Mouse (Mus musculus) forebrain, embryonic 12.5 days (tissue): ENCODE results near the gene Slc41a1. TPM values are rescaled to one million over a fixed set of nuclear protein-coding genes. Genes with fewer than 3 reads are reported as not detected.

Experiments
- ATAC-seq: fragments of 200-750 bp; cut with Nextera tagmentation; 2 replicates; pipeline ENCODE4 v1.8.0; 2017; ENCODE audit warnings: moderate TSS enrichment; ENCODE audit not compliant: low FRiP score
- H3K27ac ChIP-seq: fragments of 300-500 bp; sonication (generic); 2 replicates; pipeline ENCODE4 v1.5.1; 2016; ENCODE audit warnings: mild to moderate bottlenecking
- H3K27me3 ChIP-seq: fragments of 300-500 bp; sonication (generic); 2 replicates; pipeline ENCODE4 v1.6.1; 2016; ENCODE audit warnings: mild to moderate bottlenecking
- H3K36me3 ChIP-seq: fragments of 300-500 bp; sonication (generic); replicated peaks from 2 replicates; pipeline ENCODE4 v1.6.1; 2016; ENCODE audit warnings: mild to moderate bottlenecking
- H3K4me1 ChIP-seq: fragments of 300-500 bp; sonication (generic); 2 replicates; pipeline ENCODE4 v1.6.1; 2016
- H3K4me2 ChIP-seq: fragments of 300-500 bp; sonication (generic); 2 replicates; pipeline ENCODE4 v1.6.1; 2016; ENCODE audit warnings: mild to moderate bottlenecking, moderate library complexity
- H3K4me3 ChIP-seq: fragments of 300-500 bp; sonication (generic); replicated peaks from 2 replicates; pipeline ENCODE4 v1.5.1; 2016; ENCODE audit warnings: mild to moderate bottlenecking
- H3K9ac ChIP-seq: fragments of 300-500 bp; sonication (generic); 2 replicates; pipeline ENCODE4 v1.6.1; 2016; ENCODE audit warnings: mild to moderate bottlenecking
- H3K9me3 ChIP-seq: fragments of 300-500 bp; sonication (generic); 2 replicates; pipeline ENCODE4 v1.6.1; 2016
- WGBS: fragments of 180-500 bp; shearing (Covaris S2); methylation state at CpG from one replicate; pipeline ENCODE4 v1.1.7; 2016; 5-methylcytosine and 5-hydroxymethylcytosine counted together
- polyA plus RNA-seq: library from polyadenylated mRNA; unstranded; fragments of >200 nt; fragmentation: Nextera tagmentation; extraction: Ambion mirVana; gene quantifications from 2 replicates; pipeline ENCODE4 v1.2.1, GENCODE M21; 2016

Slc41a1 gene
- polyA plus RNA-seq, 1 experiment from 2014 or later: 10.2 TPM

DNA sequence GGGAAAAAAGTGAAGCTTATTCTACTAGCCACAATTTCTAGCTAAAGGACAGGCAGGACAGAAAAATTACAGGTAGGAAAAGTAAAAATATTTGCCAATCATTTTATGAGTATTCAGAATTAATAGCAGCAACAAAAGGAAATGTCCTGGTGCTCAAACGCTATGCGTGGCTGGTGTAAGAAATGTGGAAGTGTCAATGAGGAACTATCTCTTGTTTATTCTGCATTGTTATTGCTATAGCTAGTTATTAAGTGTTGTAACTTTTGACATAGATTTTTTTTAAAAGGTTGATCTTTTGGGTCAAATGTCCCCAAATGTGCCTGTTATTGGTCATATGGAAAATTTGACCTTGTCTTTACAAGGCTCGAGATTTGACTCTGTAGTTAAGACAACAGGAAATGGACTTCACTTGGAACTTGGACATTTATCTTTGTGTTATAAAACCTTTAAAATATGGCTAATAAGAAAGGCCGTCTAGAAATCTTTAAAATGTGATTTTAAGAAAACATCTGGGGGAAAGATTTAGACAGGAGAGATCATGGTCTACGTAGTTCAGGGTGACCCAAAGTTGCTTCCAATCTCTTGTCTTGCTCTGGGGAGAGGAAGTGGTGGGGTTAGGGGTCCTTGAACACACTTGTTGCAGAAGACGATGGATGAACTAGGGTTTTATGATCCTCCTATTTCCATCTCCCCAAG is 39.2 kb downstream of the Slc41a1 start:
- no peak overlapping the region for H3K27ac ChIP-seq
- peaks cover 5% of the 10 kb centered on the region; the same call in 1 of the 2 replicates for H3K27me3 ChIP-seq
- peaks cover 7% of the 10 kb centered on the region; the same call in 1 of the 2 replicates for H3K4me1 ChIP-seq
- whole genome bisulfite sequencing: 79% methylated on average over 6 of the region's 6 CpGs
- H3K9ac ChIP-seq: no peak overlapping the region
- peak overlapping the region; percentile 79; the same call in 1 of the 2 replicates for H3K4me2 ChIP-seq
- no peaks in the 10 kb centered on the region for H3K36me3 ChIP-seq
- peak overlapping the region; percentile 61; the same call in 1 of the 2 replicates for H3K4me3 ChIP-seq
- H3K9me3 ChIP-seq: no peaks in the 10 kb centered on the region
- ATAC-seq: peak; percentile 49; the same call in 1 of the 2 replicates

DNA sequence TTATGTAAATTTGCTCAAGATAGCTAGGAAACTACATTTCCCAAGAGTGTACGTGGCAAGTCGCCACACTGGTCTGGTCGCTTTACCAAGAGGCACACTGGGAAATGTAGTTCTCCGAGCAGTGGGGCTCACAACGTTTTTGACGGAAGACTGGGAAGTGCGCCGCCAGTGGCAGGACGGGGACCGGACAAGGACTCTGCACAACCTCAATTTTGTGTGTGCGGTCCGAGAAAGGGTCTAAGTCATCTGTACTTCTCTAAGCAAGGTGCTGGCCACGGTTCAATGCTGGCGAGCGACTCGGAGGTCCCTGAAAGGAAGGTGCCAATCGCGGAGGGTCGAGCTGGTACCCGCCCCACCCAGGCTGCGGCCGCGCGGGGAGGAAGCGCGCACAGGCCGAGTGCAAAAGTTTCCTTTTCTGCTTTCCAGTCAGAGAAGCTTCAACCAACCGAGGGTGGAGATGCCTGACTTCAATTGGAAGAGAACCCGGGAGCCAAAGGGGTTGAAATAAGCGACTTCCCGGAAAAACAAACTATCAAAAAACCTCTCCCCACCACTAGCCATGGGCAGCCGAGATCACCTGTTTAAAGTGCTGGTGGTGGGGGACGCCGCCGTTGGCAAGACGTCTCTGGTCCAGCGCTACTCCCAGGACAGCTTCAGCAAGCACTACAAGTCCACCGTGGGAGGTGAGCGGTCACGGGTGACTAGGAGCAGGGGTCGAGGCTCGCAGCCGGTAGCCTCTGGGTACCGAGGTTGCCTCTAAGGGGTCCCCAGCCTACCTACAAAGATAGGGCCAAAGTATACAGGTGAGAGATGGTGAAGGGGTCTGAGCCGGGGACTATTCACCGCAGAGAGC is 40.0 kb downstream of the Slc41a1 start, which contains the start of gene Rab29:
Gene Rab29 (plus strand): TSS at position 132 of the 853 bp plus-strand sequence.
- peak within 1 kb of the TSS; percentile 79 for H3K4me2 ChIP-seq
- H3K9me3 ChIP-seq: no peaks in the 10 kb centered on the region
- H3K4me1 ChIP-seq: peaks cover 7% of the 10 kb centered on the region; the same call in 1 of the 2 replicates
- peaks cover 5% of the 10 kb centered on the region; the same call in 1 of the 2 replicates for H3K27me3 ChIP-seq
- peak within 1 kb of the TSS; percentile 50 for H3K9ac ChIP-seq
- H3K4me3 ChIP-seq: peak within 1 kb of the TSS; percentile 61
- no peak within 1 kb of the TSS for H3K27ac ChIP-seq
- H3K36me3 ChIP-seq: no peaks in the 10 kb centered on the region
- 1% methylated on average over 46 of the region's 46 CpGs for WGBS
- ATAC-seq: peak; percentile 96

DNA sequence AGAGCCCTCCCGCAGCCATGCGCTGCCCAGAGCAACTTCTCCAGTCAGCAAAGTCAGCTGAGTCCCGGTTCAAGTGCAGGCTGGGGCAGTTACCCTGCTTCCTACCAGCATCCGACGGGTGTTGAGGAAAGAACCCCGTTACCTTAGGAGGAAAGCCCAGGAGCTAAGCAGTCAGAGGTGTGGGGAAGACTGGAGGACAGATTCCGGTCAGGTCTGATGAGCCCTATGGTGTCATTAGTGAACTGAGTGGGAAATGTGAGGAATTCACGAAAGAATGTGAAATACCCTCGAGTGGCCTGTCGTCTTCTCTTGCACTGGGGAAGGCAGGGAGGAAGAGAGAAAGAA is 40.6 kb downstream of the Slc41a1 start:
- Histone ChIP-seq H3K4me2 (peak overlapping the region; percentile 79), H3K4me3 (peak overlapping the region; percentile 61), H3K27me3 (peaks cover 5% of the 10 kb centered on the region; the same call in 1 of the 2 replicates), H3K9ac (peak overlapping the region; percentile 50; the same call in 1 of the 2 replicates), H3K9me3 (no peaks in the 10 kb centered on the region), H3K27ac (no peak overlapping the region), H3K4me1 (peaks cover 7% of the 10 kb centered on the region; the same call in 1 of the 2 replicates), H3K36me3 (no peaks in the 10 kb centered on the region)
- no peak for ATAC-seq
- WGBS: 37% methylated on average over 10 of the region's 10 CpGs

DNA sequence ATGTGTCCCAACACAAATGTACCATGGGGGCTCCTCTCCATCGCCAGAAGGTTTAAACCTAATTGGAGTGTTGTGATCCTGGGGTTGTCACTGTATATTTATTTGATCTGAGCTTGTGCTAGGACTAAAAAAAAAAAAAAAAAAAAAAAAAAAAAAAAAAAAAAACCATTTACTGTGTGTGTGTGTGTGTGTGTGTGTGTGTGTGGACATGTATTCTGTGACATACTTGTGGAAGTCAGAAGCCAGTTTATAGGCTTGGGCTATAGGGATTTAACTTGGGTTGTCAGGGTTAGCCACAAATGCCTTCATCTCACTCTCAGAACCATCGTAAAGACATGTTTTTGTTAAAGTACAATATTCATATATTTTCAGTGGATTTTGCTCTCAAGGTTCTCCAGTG is 42.3 kb downstream of the Slc41a1 start:
- Histone ChIP-seq H3K4me1 (peaks cover 7% of the 10 kb centered on the region; the same call in 1 of the 2 replicates), H3K9me3 (no peaks in the 10 kb centered on the region), H3K9ac (no peak overlapping the region), H3K4me3 (no peak overlapping the region), H3K4me2 (no peak overlapping the region), H3K27ac (no peak overlapping the region), H3K36me3 (no peaks in the 10 kb centered on the region), H3K27me3 (peaks cover 5% of the 10 kb centered on the region; the same call in 1 of the 2 replicates)
- no peak for ATAC-seq
- WGBS: 94% methylated on average over 2 of the region's 2 CpGs

DNA sequence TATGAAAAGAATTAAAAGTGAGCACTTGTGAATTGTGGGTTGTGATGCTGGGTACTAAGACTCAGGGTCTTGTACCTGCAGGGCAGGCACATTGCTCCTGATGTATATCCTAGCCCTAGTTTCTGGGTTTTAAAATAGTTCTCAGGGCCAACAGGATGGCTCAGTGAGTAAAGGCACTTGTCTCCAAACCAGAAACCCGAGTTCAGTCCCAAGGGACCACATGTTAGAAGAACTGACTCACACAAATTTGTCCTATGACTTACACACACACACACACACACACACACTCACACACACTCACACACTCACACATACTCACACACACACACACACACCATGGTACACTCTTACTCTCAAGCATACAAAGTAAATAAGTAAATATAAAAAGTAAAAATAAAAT is 45.6 kb downstream of the Slc41a1 start:
- no peak overlapping the region for H3K4me3 ChIP-seq
- no peaks in the 10 kb centered on the region for H3K9me3 ChIP-seq
- H3K4me1 ChIP-seq: peaks cover 2% of the 10 kb centered on the region; the same call in 1 of the 2 replicates
- ATAC-seq: no peak
- 63% methylated on average over 1 of the region's 1 CpGs for WGBS
- H3K9ac ChIP-seq: no peak overlapping the region
- no peak overlapping the region for H3K27ac ChIP-seq
- H3K36me3 ChIP-seq: no peaks in the 10 kb centered on the region
- H3K4me2 ChIP-seq: no peak overlapping the region
- H3K27me3 ChIP-seq: peaks cover 1% of the 10 kb centered on the region; the same call in 1 of the 2 replicates

DNA sequence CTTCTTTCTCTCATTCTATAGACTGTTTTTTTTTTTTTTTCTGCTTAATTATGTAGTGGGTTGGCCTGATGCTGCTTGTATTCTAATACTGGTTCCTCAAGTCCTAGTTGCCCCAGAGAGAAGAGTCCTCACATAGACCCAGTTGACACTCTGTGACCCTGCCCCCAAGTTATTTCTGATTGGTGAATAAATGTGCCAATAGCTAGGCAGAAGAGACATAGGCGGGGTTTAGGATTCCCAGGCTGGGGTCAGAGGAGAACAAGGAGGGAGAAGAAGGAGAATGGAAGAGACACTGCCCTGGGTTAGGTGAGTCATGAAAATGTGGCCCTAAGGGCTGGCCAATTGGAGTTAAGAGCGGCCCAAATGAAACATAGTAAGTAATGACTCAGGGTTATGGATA is 52.5 kb downstream of the Slc41a1 start:
- ATAC-seq: no peak
- H3K9ac ChIP-seq: no peak overlapping the region
- H3K4me2 ChIP-seq: no peak overlapping the region

DNA sequence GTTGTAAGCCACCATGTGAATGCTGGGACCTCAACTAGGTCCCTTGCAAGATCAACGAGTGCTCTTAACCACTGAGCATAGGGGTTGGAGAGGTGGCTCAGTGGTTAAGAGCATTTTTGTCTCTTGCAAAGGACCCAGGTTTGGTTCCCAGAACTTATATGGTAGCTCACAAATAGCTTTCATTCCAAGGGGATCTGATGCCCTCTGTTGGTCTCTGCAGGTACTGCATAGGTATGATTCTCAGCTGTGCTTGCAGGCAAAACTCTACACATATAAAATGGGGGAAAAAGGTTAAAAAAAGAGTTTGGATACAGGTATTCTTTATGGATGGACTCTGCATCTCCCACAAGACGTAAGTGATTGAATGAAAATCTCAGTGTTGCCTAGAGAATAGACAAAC is 55.5 kb downstream of the Slc41a1 start:
- peaks cover 11% of the 10 kb centered on the region; the same call in 1 of the 2 replicates for H3K4me1 ChIP-seq
- no peak overlapping the region for H3K4me3 ChIP-seq
- H3K9ac ChIP-seq: no peak overlapping the region
- H3K27me3 ChIP-seq: no peaks in the 10 kb centered on the region
- H3K9me3 ChIP-seq: no peaks in the 10 kb centered on the region
- no peak overlapping the region for H3K27ac ChIP-seq
- WGBS: 70% methylated on average over 2 of the region's 2 CpGs
- no peaks in the 10 kb centered on the region for H3K36me3 ChIP-seq
- H3K4me2 ChIP-seq: no peak overlapping the region
- ATAC-seq: no peak

More for the DNA sequence above, 52.5 kb downstream of the Slc41a1 start:
- Histone ChIP-seq H3K4me1 (peaks cover 11% of the 10 kb centered on the region; the same call in 1 of the 2 replicates), H3K27ac (no peak overlapping the region), H3K36me3 (no peaks in the 10 kb centered on the region), H3K9me3 (no peaks in the 10 kb centered on the region), H3K27me3 (no peaks in the 10 kb centered on the region), H3K4me3 (no peak overlapping the region)
- 88% methylated on average over 2 of the region's 2 CpGs for WGBS

DNA sequence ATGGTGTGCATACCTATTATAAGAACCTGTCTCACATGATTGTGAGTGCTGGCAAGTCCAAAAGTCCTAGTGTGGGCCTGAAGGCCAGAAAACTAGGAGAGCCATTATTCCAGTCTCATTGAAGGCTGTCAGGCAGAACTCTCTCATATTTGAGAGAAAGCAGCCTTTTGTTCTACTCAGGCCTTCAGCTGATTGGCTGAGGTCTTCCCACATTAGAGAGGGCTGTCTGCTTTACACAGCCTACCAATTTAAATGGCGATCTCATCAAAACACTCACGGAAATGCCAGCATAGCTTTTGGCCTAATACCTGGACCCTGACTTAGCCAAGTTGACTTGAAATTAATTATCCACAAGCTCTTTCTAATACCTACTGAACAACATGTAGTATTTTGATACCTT is 58.9 kb downstream of the Slc41a1 start:
- Histone ChIP-seq H3K4me2 (no peak overlapping the region), H3K27me3 (no peaks in the 10 kb centered on the region), H3K36me3 (no peaks in the 10 kb centered on the region), H3K27ac (no peak overlapping the region), H3K4me3 (no peak overlapping the region), H3K9ac (no peak overlapping the region), H3K9me3 (no peaks in the 10 kb centered on the region), H3K4me1 (peaks cover 11% of the 10 kb centered on the region; the same call in 1 of the 2 replicates)
- ATAC-seq: no peak
- 51% methylated on average over 2 of the region's 2 CpGs for WGBS

DNA sequence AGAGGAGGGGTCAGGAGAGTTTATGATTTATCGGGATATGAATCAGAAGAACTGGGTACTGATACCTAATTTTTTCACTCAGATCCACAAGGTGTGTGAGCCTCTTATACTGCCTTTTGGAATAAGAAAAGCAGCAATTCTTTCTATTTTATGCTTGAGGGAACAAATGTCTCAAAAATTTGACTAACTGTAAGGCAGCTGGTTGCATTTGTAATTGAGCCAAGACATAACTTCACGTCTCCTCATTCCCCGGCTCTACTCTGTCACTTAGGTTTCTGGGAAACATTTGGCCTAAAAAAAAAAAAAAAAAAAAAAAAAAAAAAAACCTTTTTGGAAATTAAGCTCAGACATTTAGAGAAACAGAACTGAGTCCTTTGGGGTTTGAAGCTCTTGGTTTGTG is 59.3 kb downstream of the Slc41a1 start:
- no peaks in the 10 kb centered on the region for H3K27me3 ChIP-seq
- no peaks in the 10 kb centered on the region for H3K36me3 ChIP-seq
- no peak for ATAC-seq
- H3K27ac ChIP-seq: no peak overlapping the region
- 93% methylated on average over 3 of the region's 3 CpGs for WGBS
- H3K9ac ChIP-seq: no peak overlapping the region
- no peaks in the 10 kb centered on the region for H3K9me3 ChIP-seq
- no peak overlapping the region for H3K4me3 ChIP-seq
- peaks cover 10% of the 10 kb centered on the region; the same call in 1 of the 2 replicates for H3K4me1 ChIP-seq
- H3K4me2 ChIP-seq: no peak overlapping the region

DNA sequence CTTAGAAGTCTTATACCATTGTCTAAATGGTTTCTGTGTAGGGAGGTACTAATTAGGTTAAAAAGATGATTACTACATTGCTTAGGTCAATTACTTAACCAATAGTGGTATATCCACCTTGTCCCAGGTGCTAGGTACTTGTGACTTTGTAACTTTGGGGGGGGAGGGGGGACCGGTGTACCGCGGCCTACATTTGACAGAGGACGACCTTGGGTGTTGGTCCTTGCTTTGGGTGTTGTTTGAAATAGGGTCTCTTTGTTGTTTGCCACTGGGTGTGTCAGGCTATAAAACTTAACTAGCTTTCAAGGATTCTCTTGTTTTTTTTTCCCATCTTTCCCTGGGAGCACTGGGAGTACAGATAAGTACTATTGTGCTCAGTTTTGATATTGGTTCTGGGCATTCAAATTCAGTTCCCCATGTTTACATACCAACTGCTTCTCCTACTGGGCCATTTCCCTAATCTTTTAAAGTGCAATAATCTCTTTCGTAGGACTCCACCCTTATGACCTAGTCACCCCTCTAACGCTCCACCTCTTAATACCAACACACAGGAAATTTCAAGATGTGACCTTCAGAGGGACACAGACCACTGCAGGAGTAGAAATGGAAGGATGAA is 62.9 kb downstream of the Slc41a1 start:
- Histone ChIP-seq H3K36me3 (no peaks in the 10 kb centered on the region), H3K9ac (no peak overlapping the region), H3K4me1 (no peaks in the 10 kb centered on the region), H3K27ac (no peak overlapping the region), H3K4me2 (no peak overlapping the region), H3K27me3 (no peaks in the 10 kb centered on the region), H3K4me3 (no peak overlapping the region), H3K9me3 (no peaks in the 10 kb centered on the region)
- 76% methylated on average over 6 of the region's 6 CpGs for WGBS
- ATAC-seq: no peak

DNA sequence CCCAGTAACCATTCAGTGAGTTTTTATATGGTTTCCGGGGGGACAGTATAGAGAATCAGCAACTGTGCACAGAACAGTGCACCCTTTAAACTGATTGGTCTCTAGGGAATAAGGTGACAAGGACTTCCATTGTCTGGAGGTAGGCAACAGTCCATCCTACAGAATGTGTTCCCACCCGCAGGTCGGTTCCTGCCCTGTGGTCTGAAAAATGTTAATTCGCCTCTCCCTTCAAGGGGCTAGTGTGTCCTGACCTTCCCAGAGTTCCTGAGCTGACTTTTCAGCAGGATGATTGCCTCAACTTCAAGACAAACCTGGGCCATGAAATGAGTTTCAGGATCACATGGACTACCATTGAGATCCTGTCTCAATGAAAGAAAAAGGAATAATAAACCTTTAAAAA is 64.1 kb downstream of the Slc41a1 start:
- no peaks in the 10 kb centered on the region for H3K9me3 ChIP-seq
- no peak overlapping the region for H3K9ac ChIP-seq
- ATAC-seq: no peak
- H3K27ac ChIP-seq: no peak overlapping the region
- no peaks in the 10 kb centered on the region for H3K36me3 ChIP-seq
- H3K4me2 ChIP-seq: no peak overlapping the region
- no peak overlapping the region for H3K4me3 ChIP-seq
- 74% methylated on average over 4 of the region's 4 CpGs for WGBS
- 0 out of 2 replicates have a peak, but pooled peaks cover 4% of the 10 kb centered on the region for H3K27me3 ChIP-seq
- H3K4me1 ChIP-seq: no peaks in the 10 kb centered on the region
